Mouse (Mus musculus) megakaryocyte, embryonic 14.5 days (primary cell): Measurements from ENCODE around the gene Podn. TPM values are rescaled to one million over a fixed set of nuclear protein-coding genes. Genes with fewer than 3 reads are reported as not detected.

Experiments used
- H3K27me3 ChIP-seq: replicated peaks from 2 replicates; pipeline ENCODE3; 2012; ENCODE audit warnings: inconsistent platforms
- H3K36me3 ChIP-seq: replicated peaks from 2 replicates; pipeline ENCODE3; 2012; ENCODE audit warnings: low read length, inconsistent platforms, mixed read lengths
- H3K4me1 ChIP-seq: 2 replicates; pipeline ENCODE4 v1.6.1; 2012; ENCODE audit warnings: inconsistent platforms
- H3K4me3 ChIP-seq: replicated peaks from 2 replicates; pipeline ENCODE3; 2012; ENCODE audit warnings: moderate library complexity, mild to moderate bottlenecking, inconsistent platforms
- H3K9me3 ChIP-seq: 2 replicates; pipeline ENCODE4 v1.6.1; 2012; ENCODE audit warnings: inconsistent platforms
- FLI1 ChIP-seq: IDR thresholded peaks from 2 replicates; pipeline ENCODE4 v1.6.1; 2012; ENCODE audit warnings: low read length, inconsistent platforms, mixed read lengths
- GATA1 ChIP-seq: IDR thresholded peaks from 3 replicates; pipeline ENCODE4 v1.6.1; 2012; ENCODE audit warnings: mixed read lengths, low read length, inconsistent platforms, borderline replicate concordance
- polyA plus RNA-seq: library from polyadenylated mRNA; stranded (reverse); fragments of >175 nt; gene quantifications from 2 replicates; pipeline ENCODE4 v1.2.3, GENCODE M21; 2012; ENCODE audit warnings: low replicate concordance; ENCODE audit not compliant: insufficient read depth

Podn gene
- polyA plus RNA-seq, 1 experiment: not detected

GRCm38 (mm10) chr4:108052673-108053072 is 43.6 kb downstream of the Podn start:
- H3K27me3 ChIP-seq: no peaks in the 10 kb centered on the region
- peaks cover 14% of the 10 kb centered on the region for H3K4me1 ChIP-seq
- TF ChIP-seq GATA1 (no peak), FLI1 (no peak)
- H3K36me3 ChIP-seq: peaks cover 89% of the 10 kb centered on the region
- H3K9me3 ChIP-seq: no peaks in the 10 kb centered on the region
- H3K4me3 ChIP-seq: no peak overlapping the region

- Histone ChIP-seq H3K4me1 (peaks cover 19% of the 10 kb centered on the region), H3K36me3 (peaks cover 92% of the 10 kb centered on the region), H3K27me3 (no peaks in the 10 kb centered on the region), H3K4me3 (no peak overlapping the region), H3K9me3 (no peaks in the 10 kb centered on the region)
- TF ChIP-seq FLI1: no peak
- TF ChIP-seq GATA1: no peak
These were observed 44.5 kb downstream of the Podn start for GRCm38 (mm10) chr4:108051687-108052274.

GRCm38 (mm10) chr4:108046136-108046535 is 50.1 kb downstream of the Podn start:
- TF ChIP-seq GATA1 (no peak), FLI1 (no peak)
- H3K9me3 ChIP-seq: no peaks in the 10 kb centered on the region
- peaks cover 83% of the 10 kb centered on the region for H3K36me3 ChIP-seq
- H3K27me3 ChIP-seq: no peaks in the 10 kb centered on the region
- peaks cover 12% of the 10 kb centered on the region; the same call in 1 of the 2 replicates for H3K4me1 ChIP-seq
- H3K4me3 ChIP-seq: no peak overlapping the region

GRCm38 (mm10) chr4:108045136-108046107 is 50.8 kb downstream of the Podn start:
- no peak for TF ChIP-seq FLI1
- no peak for TF ChIP-seq GATA1
- Histone ChIP-seq H3K4me1 (peaks cover 12% of the 10 kb centered on the region; the same call in 1 of the 2 replicates), H3K4me3 (no peak overlapping the region), H3K27me3 (no peaks in the 10 kb centered on the region), H3K36me3 (peaks cover 76% of the 10 kb centered on the region), H3K9me3 (no peaks in the 10 kb centered on the region)

- H3K27me3 ChIP-seq: peaks cover 38% of the 10 kb centered on the region
- H3K4me3 ChIP-seq: no peak overlapping the region
- peaks cover 3% of the 10 kb centered on the region; the same call in 1 of the 2 replicates for H3K4me1 ChIP-seq
- no peaks in the 10 kb centered on the region for H3K9me3 ChIP-seq
- TF ChIP-seq FLI1 (no peak), GATA1 (no peak)
- peaks cover 5% of the 10 kb centered on the region for H3K36me3 ChIP-seq
These were observed 59.2 kb downstream of the Podn start for GRCm38 (mm10) chr4:108037027-108037426.

- Histone ChIP-seq H3K4me3 (no peak overlapping the region), H3K27me3 (peaks cover 70% of the 10 kb centered on the region), H3K4me1 (peaks cover 17% of the 10 kb centered on the region), H3K36me3 (no peaks in the 10 kb centered on the region), H3K9me3 (no peaks in the 10 kb centered on the region)
- TF ChIP-seq FLI1 (no peak), GATA1 (no peak)
These were observed 63.0 kb downstream of the Podn start for GRCm38 (mm10) chr4:108033041-108033764.

- H3K4me1 ChIP-seq: peaks cover 17% of the 10 kb centered on the region
- no peaks in the 10 kb centered on the region for H3K36me3 ChIP-seq
- no peaks in the 10 kb centered on the region for H3K9me3 ChIP-seq
- peak overlapping the region; percentile 90 for H3K4me3 ChIP-seq
- TF ChIP-seq GATA1 (no peak), FLI1 (no peak)
- H3K27me3 ChIP-seq: peaks cover 78% of the 10 kb centered on the region
These were observed 63.8 kb downstream of the Podn start for GRCm38 (mm10) chr4:108032352-108032849.

- Histone ChIP-seq H3K27me3 (peaks cover 85% of the 10 kb centered on the region), H3K9me3 (no peaks in the 10 kb centered on the region), H3K4me3 (peak overlapping the region; percentile 90), H3K4me1 (peaks cover 17% of the 10 kb centered on the region), H3K36me3 (no peaks in the 10 kb centered on the region)
- no peak for TF ChIP-seq FLI1
- TF ChIP-seq GATA1: no peak
These were observed 64.5 kb downstream of the Podn start for GRCm38 (mm10) chr4:108031502-108032351.
